ENCODE assay signal across 8 mouse cellular contexts in the genomic region with DNA sequence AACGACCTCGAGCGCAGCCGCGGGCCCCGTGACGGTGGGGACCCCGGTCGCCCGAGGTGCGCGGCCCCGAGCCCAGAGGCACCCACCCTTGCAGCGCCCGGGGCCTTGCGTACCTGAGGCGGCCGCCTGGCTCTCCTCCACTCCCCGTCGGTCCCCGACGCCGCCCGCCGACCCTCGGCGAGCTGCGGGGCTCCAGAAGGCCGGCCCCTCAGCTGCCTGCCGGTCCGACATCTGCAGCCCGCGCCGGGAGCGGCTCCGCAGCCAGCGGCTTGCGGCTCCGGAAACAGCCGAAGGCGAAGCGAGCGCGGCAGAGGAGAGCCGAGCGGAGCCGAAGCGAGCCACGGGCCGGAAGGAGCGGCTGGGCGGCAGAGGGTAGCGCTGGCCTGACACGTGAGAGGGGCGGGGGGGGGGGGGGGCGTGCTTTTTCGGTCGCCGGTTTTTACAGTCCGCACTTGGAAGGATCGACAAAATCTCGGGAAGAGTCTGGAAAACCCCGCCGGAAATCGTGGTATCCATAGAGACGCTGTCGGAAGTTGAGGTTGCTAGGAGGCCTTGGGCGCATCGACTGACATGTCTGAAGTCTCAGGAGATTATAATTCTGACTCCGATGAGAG. TPM values are rescaled to one million over a fixed set of nuclear protein-coding genes. Genes with fewer than 3 reads are reported as not detected.
DNase-seq lines count a peak whose midpoint lies in the region; ATAC-seq and TF ChIP-seq lines count a peak whose summit lies in the region.

A gene (minus strand): TSS at position 482 of the 614 bp plus-strand sequence.

- under 1% methylated on average over 46 of the region's 70 CpGs for WGBS in intestine, embryonic 14.5 days

- intact Hi-C loops in gastrocnemius, postnatal 14 days (cut with DNase I; ENCODE audit: low total_unique reads): no loop called here
- intact Hi-C loops in left cerebral cortex, postnatal 10 days (cut with DNase I): no loop called here

- H3K27ac ChIP-seq in cortical plate, adult 2 months (ENCODE audit: insufficient read depth, low read length): peak within 1 kb of the TSS; percentile 85
- H3K27ac ChIP-seq in intestine, embryonic 14.5 days (ENCODE audit: low read depth): peak within 1 kb of the TSS; percentile 77

- no peaks in the 10 kb centered on the region for H3K36me3 ChIP-seq in intestine, embryonic 14.5 days (ENCODE audit: control insufficient read depth, insufficient read depth, low read length)

- H3K27me3 ChIP-seq in intestine, embryonic 14.5 days (replicated peaks; ENCODE audit: control insufficient read depth, insufficient read depth, low read length): no peaks in the 10 kb centered on the region

- peak within 1 kb of the TSS; percentile 82 for H3K9ac ChIP-seq in intestine, embryonic 14.5 days (ENCODE audit: low read length)

- H3K4me1 ChIP-seq in cortical plate, adult 2 months (ENCODE audit: control insufficient read depth, insufficient read depth, low read length): peaks cover 6% of the 10 kb centered on the region; the same call in 1 of the 2 replicates
- H3K4me1 ChIP-seq in intestine, embryonic 14.5 days (replicated peaks; ENCODE audit: control insufficient read depth, insufficient read depth, low read length): peaks cover 6% of the 10 kb centered on the region

- no peaks in the 10 kb centered on the region for H3K9me3 ChIP-seq in intestine, embryonic 14.5 days (ENCODE audit: control insufficient read depth, low read length)

- ATAC-seq in activated CD4-positive, CD25-positive, alpha-beta regulatory T cell, adult 4 months: peak; percentile 90
- ATAC-seq in intestine, embryonic 14.5 days (replicated peaks; ENCODE audit: low FRiP score, low TSS enrichment, low read depth): peak; percentile 96
- peak; percentile 82 for ATAC-seq in megakaryocyte progenitor cell, adult 5-6 weeks (replicated peaks; ENCODE audit: poor library complexity)

- H3K4me3 ChIP-seq in cortical plate, adult 2 months (ENCODE audit: insufficient read depth, low read length): peak within 1 kb of the TSS; percentile 78
- H3K4me3 ChIP-seq in intestine, embryonic 14.5 days (ENCODE audit: low read depth, low read length): peak within 1 kb of the TSS; percentile 76

- peak; percentile 77 for DNase-seq in gastrocnemius, postnatal 14 days
- peak; percentile 82 for DNase-seq in intestine, embryonic 14.5 days (ENCODE audit: low spot score)
- peak; percentile 81 to 91 for DNase-seq in left cerebral cortex, postnatal 10 days (ENCODE audit: extremely low spot score in 1 of 2, low spot score in 2 of 2)
- peak; percentile 87 to 93 for DNase-seq in right cerebral cortex, postnatal 10 days (ENCODE audit: low spot score in 2 of 2)
- peak; percentile 74 for DNase-seq in urinary bladder, postnatal 14 days (ENCODE audit: low spot score)

- no peak for TF ChIP-seq CTCF in cortical plate, adult 2 months (IDR thresholded peaks at IDR 0.05; ENCODE audit: extremely low read depth, insufficient read depth, low read length)

- TF ChIP-seq POLR2A in cortical plate, adult 2 months (IDR thresholded peaks at IDR 0.05; ENCODE audit: extremely low read depth, insufficient read depth, low read length): no peak

- H3K4me2 ChIP-seq in intestine, embryonic 14.5 days (ENCODE audit: low read length): peak within 1 kb of the TSS; percentile 59

RNA-seq across cellular contexts. Expression of the gene that starts here (rescaled TPM):
- polyA plus RNA-seq in activated CD4-positive, CD25-positive, alpha-beta regulatory T cell, adult 4 months (2017; shearing (Covaris generic)): 1 to 10 TPM; 3.3 to 3.9 TPM
- polyA plus RNA-seq in cortical plate, adult 2 months (2012; rRNA removed): 20.5 and 21.5 TPM in 2 replicates
- total RNA-seq in gastrocnemius, postnatal 14 days (2021): 1 to 10 TPM; 1.9 to 2.1 TPM
- polyA plus RNA-seq in intestine, embryonic 14.5 days (2014; fragmentation: Nextera tagmentation; extraction: Ambion mirVana): 2.6 TPM in 2 replicates
- 10 to 100 TPM; 27.5 to 29.9 TPM for total RNA-seq in left cerebral cortex, postnatal 10 days (2021)
- 5.9 and 7.0 TPM in 2 replicates for total RNA-seq in megakaryocyte progenitor cell, adult 5-6 weeks (2015)
- 6.5 and 7.5 TPM in 2 replicates for total RNA-seq in megakaryocyte progenitor cell, adult 5-6 weeks (2017)

Comparison
In these comparisons a context has a peak if more than half of its experiments do, and no peak if none do; other contexts are left out.
1. Peak in every context shown above with its lines: DNase-seq, ATAC-seq, H3K4me3 ChIP-seq and H3K27ac ChIP-seq.